Mouse (Mus musculus) myocyte (in vitro differentiated cells): Measurements from ENCODE around the gene Arhgap10.

Experiments
- CEBPB ChIP-seq: IDR thresholded peaks from 2 replicates; pipeline ENCODE4 v1.6.1; 2011; ENCODE audit warnings: mild to moderate bottlenecking, moderate library complexity; ENCODE audit not compliant: poor library complexity, insufficient read depth, severe bottlenecking
- E2F4 ChIP-seq: IDR thresholded peaks from one replicate; pipeline ENCODE4 v1.6.1; 2011; ENCODE audit warnings: mild to moderate bottlenecking, control low read depth, moderate library complexity; ENCODE audit not compliant: insufficient read depth
- MAX ChIP-seq: IDR thresholded peaks from one replicate; pipeline ENCODE4 v1.6.1; 2011; ENCODE audit warnings: low read depth, mild to moderate bottlenecking, control low read depth
- MYOG ChIP-seq, 3 experiments: IDR thresholded peaks; one replicate each; pipeline ENCODE4 v1.6.1; 2011; ENCODE audit warnings: control low read depth in 2 of 3, low read depth in 2 of 3, mild to moderate bottlenecking in 2 of 3; ENCODE audit not compliant: insufficient read length in 2 of 3, control insufficient read depth in 1 of 3, insufficient read depth in 1 of 3
- POLR2A ChIP-seq: IDR thresholded peaks from one replicate; pipeline ENCODE4 v1.6.1; 2011; ENCODE audit warnings: low read depth, mild to moderate bottlenecking, control low read depth, moderate library complexity; ENCODE audit not compliant: insufficient read length
- POLR2AphosphoS2 ChIP-seq: IDR thresholded peaks from one replicate; pipeline ENCODE4 v1.6.1; 2011; ENCODE audit warnings: low read depth, control low read depth; ENCODE audit not compliant: insufficient read length
- REST ChIP-seq: IDR thresholded peaks from one replicate; pipeline ENCODE4 v1.6.1; 2011; ENCODE audit warnings: mild to moderate bottlenecking, control low read depth, moderate library complexity; ENCODE audit not compliant: insufficient read depth, insufficient read length
- TCF12 ChIP-seq: IDR thresholded peaks from one replicate; pipeline ENCODE4 v1.6.1; 2011; ENCODE audit warnings: mild to moderate bottlenecking, control low read depth; ENCODE audit not compliant: poor library complexity, insufficient read depth, severe bottlenecking
- TCF3 ChIP-seq: IDR thresholded peaks from one replicate; pipeline ENCODE4 v1.6.1; 2011; ENCODE audit warnings: low read depth, control low read depth; ENCODE audit not compliant: insufficient read length
- USF1 ChIP-seq: IDR thresholded peaks from one replicate; pipeline ENCODE4 v1.6.1; 2011; ENCODE audit warnings: low read depth, mild to moderate bottlenecking, control low read depth, moderate library complexity

DNA sequence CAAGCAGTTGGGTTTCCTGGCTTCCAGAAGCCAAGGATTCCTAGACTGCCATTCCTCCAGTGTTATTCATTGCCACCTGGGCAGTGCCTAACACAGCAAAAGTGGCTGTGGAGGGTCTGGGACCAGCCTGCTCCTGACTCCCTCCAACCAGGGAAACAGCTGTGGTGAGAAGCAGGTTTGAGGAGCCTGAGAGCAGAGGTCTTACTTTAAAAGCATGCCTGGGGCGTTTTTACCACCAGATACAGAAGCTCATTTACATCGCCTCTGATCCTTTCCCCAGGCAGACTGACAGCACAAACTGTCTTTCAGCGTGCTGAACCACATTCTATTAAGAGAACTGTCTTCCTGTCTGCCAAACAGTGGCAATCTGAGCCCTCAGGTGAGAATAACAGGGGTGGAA is 237.8 kb downstream of the Arhgap10 start:
- TF ChIP-seq MYOG (IDR thresholded peaks at IDR 0.05; ENCODE audit: control insufficient read depth in 1 of 3, insufficient read depth in 1 of 3, insufficient read length in 2 of 3, low read depth in 2 of 3) = no peak
- no peak for TF ChIP-seq POLR2A
- TF ChIP-seq USF1 = no peak
- no peak for TF ChIP-seq CEBPB
- no peak for TF ChIP-seq REST
- no peak for TF ChIP-seq TCF12
- TF ChIP-seq E2F4 = no peak
- no peak for TF ChIP-seq POLR2AphosphoS2
- no peak for TF ChIP-seq MAX
- no peak for TF ChIP-seq TCF3
